Mouse (Mus musculus): ENCODE measurements at regions not wholly inside any gene's neighbourhood (a gene's known extent, or its start where the extent isn't known, plus 50 kb on each side); places are given as distances from the start of the nearest gene placed in this dataset.

- TF ChIP-seq CTCF (IDR thresholded peaks at IDR 0.05; ENCODE audit: borderline replicate concordance, extremely low read depth, insufficient read depth, insufficient read length) (no peak), POLR2A (IDR thresholded peaks at IDR 0.05; ENCODE audit: borderline replicate concordance, extremely low read depth, insufficient read depth, insufficient read length, poor library complexity, severe bottlenecking) (no peak)
Measured at GRCm38 (mm10) chr3:100366884-100367840, 122.0 kb downstream of the Tent5c start.

All from brain, embryonic 14.5 days (tissue).